Mouse (Mus musculus) duodenum, adult 2 months (tissue): ENCODE results near the gene Smarce1. TPM values are rescaled to one million over a fixed set of nuclear protein-coding genes. Genes with fewer than 3 reads are reported as not detected.

ENCODE experiments used
- polyA plus RNA-seq: library from polyadenylated mRNA; depleted of rRNA; stranded (reverse); fragments of >200 nt; gene quantifications from 2 replicates; pipeline ENCODE4 v1.2.3, GENCODE M21; 2012; ENCODE audit warnings: low replicate concordance; rRNA removed

The Smarce1 gene
- polyA plus RNA-seq, result 4.2 and 7.6 TPM in 2 replicates

GRCm38 (mm10) chr11:99230261-99231048, at the start of gene Smarce1:
Smarce1 (minus strand) TSS chr11:99231017.

GRCm38 (mm10) chr11:99243820-99244374, 13.1 kb upstream of the Smarce1 start, which contains the start of gene Krt222:
Krt222 (minus strand) TSS chr11:99244085.

Other genes with a start within 250 kb of the Smarce1 start
- gene Gjd3, start 248.0 kb downstream of the Smarce1 start, polyA plus RNA-seq, result 3.4 and 7.4 TPM in 2 replicates
- 2.1 and 3.1 TPM in 2 replicates for gene Top2a, start 206.8 kb downstream of the Smarce1 start, polyA plus RNA-seq
- 112 and 133 TPM in 2 replicates for gene Igfbp4, start 189.8 kb downstream of the Smarce1 start, polyA plus RNA-seq
- gene Tns4, start 141.7 kb downstream of the Smarce1 start, polyA plus RNA-seq, result 14.9 and 27.4 TPM in 2 replicates
- 0.39 and 2.5 TPM in 2 replicates for gene Ccr7, start 75.9 kb downstream of the Smarce1 start, polyA plus RNA-seq
- gene Krt222, start 13.1 kb upstream of the Smarce1 start, polyA plus RNA-seq, result 0.07 and 0.12 TPM in 2 replicates
- not detected in 2 replicates for gene Krt24, start 54.2 kb upstream of the Smarce1 start, polyA plus RNA-seq
- gene Krt25, start 91.9 kb upstream of the Smarce1 start, polyA plus RNA-seq, result not detected in 2 replicates
- gene Krt26, start 106.9 kb upstream of the Smarce1 start, polyA plus RNA-seq, result not detected in 2 replicates
- gene Krt27, start 120.1 kb upstream of the Smarce1 start, polyA plus RNA-seq, result not detected in 2 replicates
- 0.15 TPM in 1 of 2 replicates, not detected in the other for gene Krt28, start 143.9 kb upstream of the Smarce1 start, polyA plus RNA-seq
- gene Krt10, start 158.3 kb upstream of the Smarce1 start, polyA plus RNA-seq, result 0.22 and 0.31 TPM in 2 replicates
- gene Krt12, start 191.2 kb upstream of the Smarce1 start, polyA plus RNA-seq, result 2.3 and 5.4 TPM in 2 replicates
- 90.1 and 382 TPM in 2 replicates for gene Krt20, start 207.1 kb upstream of the Smarce1 start, polyA plus RNA-seq